Mouse (Mus musculus): Measurements from ENCODE around the gene Anks1b. TPM values are rescaled to one million over a fixed set of nuclear protein-coding genes. Genes with fewer than 3 reads are reported as not detected.

Gene Anks1b
- polyA plus RNA-seq, 1 experiment from 2014 or later: 1.9 TPM

GRCm38 (mm10) chr10:90839611-90840335, 966.5 kb downstream of the Anks1b start:
- H3K36me3 ChIP-seq (ENCODE audit: control insufficient read depth, insufficient read depth): no peaks in the 10 kb centered on the region
- no peak overlapping the region for H3K27ac ChIP-seq (ENCODE audit: low read depth, low read length)
- H3K4me1 ChIP-seq (replicated peaks; ENCODE audit: control insufficient read depth, insufficient read depth, low read length): 0 out of 2 replicates have a peak, but pooled peaks cover 2% of the 10 kb centered on the region
- ATAC-seq: peak; percentile 77
- no peak overlapping the region for H3K9ac ChIP-seq (ENCODE audit: low read depth, low read length)
- H3K27me3 ChIP-seq (replicated peaks; ENCODE audit: control insufficient read depth, insufficient read depth, low read length): no peaks in the 10 kb centered on the region
- TF ChIP-seq CTCF (IDR thresholded peaks at IDR 0.05; ENCODE audit: low read depth): no peak
- WGBS: 36% methylated on average over 9 of the region's 9 CpGs
- no peaks in the 10 kb centered on the region for H3K9me3 ChIP-seq (ENCODE audit: control insufficient read depth)
- no peak overlapping the region for H3K4me3 ChIP-seq (ENCODE audit: low read depth, low read length)
- no peak overlapping the region for H3K4me2 ChIP-seq (replicated peaks; ENCODE audit: low read depth)

DNA sequence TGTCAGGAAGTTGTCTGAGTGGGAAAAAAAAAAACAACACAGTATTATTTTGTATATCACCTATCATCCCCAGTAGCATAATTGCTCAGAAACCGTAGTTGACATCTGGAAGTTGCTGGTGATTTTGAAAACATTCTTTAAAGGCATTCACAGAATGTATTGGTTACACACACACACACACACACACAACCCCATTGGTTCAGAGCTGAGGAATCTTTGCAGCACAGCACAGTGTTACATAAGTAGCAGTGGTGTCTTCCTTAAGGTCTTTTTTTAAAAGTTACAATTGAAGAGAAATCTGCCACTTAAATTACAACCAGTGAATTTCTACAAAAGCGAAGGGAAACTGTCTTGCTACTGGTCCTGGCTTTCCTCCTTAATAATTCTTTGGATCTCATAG, 969.1 kb downstream of the Anks1b start:
- WGBS: 85% methylated on average over 2 of the region's 2 CpGs
- Histone ChIP-seq H3K27ac (ENCODE audit: low read depth, low read length) (no peak overlapping the region), H3K4me1 (replicated peaks; ENCODE audit: control insufficient read depth, insufficient read depth, low read length) (0 out of 2 replicates have a peak, but pooled peaks cover 2% of the 10 kb centered on the region), H3K4me3 (ENCODE audit: low read depth, low read length) (no peak overlapping the region), H3K9me3 (ENCODE audit: control insufficient read depth) (no peaks in the 10 kb centered on the region), H3K9ac (ENCODE audit: low read depth, low read length) (no peak overlapping the region), H3K27me3 (replicated peaks; ENCODE audit: control insufficient read depth, insufficient read depth, low read length) (no peaks in the 10 kb centered on the region), H3K36me3 (ENCODE audit: control insufficient read depth, insufficient read depth) (no peaks in the 10 kb centered on the region), H3K4me2 (replicated peaks; ENCODE audit: low read depth) (no peak overlapping the region)
- no peak for TF ChIP-seq CTCF (IDR thresholded peaks at IDR 0.05; ENCODE audit: low read depth)
- ATAC-seq: no peak

DNA sequence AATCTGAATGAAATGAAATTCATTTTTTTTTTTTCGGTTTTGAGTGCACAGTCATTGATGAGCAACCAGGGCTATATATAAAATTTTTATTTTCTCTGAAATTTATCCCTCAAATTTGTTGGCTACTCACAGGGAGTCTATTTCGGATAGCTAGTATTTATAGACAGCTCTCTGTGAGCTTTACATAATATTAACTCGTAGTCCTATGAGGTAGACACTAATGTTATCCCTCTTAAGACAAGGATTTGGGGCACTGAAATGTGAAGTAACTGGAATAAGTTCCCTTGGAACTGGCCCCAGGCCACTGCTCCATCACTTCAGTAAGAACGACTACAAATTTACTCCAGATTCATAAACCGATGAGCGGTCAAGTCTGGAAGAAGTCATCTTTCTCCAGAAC, 977.8 kb downstream of the Anks1b start:
- Histone ChIP-seq H3K9ac (ENCODE audit: low read depth, low read length) (no peak overlapping the region), H3K4me1 (replicated peaks; ENCODE audit: control insufficient read depth, insufficient read depth, low read length) (no peaks in the 10 kb centered on the region), H3K36me3 (ENCODE audit: control insufficient read depth, insufficient read depth) (no peaks in the 10 kb centered on the region), H3K27ac (ENCODE audit: low read depth, low read length) (no peak overlapping the region), H3K9me3 (ENCODE audit: control insufficient read depth) (no peaks in the 10 kb centered on the region), H3K27me3 (replicated peaks; ENCODE audit: control insufficient read depth, insufficient read depth, low read length) (no peaks in the 10 kb centered on the region), H3K4me2 (replicated peaks; ENCODE audit: low read depth) (no peak overlapping the region), H3K4me3 (ENCODE audit: low read depth, low read length) (no peak overlapping the region)
- no peak for ATAC-seq
- TF ChIP-seq CTCF (IDR thresholded peaks at IDR 0.05; ENCODE audit: low read depth): no peak
- WGBS: 87% methylated on average over 6 of the region's 6 CpGs

DNA sequence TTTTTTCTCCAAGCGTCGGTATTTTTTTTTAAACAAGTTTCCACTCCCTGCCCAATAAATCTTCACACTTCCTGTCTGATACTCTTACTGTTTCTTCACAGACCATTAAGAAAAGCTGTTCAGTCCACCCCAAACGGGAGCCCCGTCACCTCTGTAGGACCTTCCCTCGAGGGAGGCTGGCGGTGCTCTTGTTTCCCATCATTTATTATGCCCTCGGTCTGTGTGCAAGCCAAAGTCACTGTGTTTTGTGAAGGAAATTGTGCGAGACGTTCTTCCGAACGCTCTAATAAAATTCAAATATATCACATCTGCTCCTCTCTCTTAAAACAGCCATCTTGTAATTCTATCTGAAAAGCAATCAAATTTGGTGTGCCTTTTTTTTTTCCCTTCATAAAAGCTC, 978.7 kb downstream of the Anks1b start:
- H3K27ac ChIP-seq (ENCODE audit: low read depth, low read length): no peak overlapping the region

DNA sequence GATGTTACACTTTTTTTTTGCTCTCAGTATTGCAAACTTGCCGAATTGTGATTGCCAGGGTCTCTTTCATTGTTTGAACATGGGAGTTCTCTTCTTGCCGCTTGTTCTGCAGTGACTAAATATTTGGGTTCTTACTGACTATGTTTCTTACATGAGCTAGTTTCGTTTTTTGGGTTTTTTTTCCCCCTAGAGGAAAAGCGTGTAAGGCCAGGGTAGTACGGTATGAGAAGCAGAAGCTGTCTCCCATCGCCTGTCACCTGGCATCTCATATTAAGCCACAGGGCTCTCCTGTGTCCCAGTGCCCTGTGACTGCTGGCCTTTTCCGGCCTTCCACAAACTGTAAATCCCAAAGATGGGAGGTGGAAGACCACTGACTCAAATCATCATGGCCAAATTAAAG, 979.1 kb downstream of the Anks1b start:
- no peak overlapping the region for H3K4me3 ChIP-seq (ENCODE audit: low read depth, low read length)
- TF ChIP-seq CTCF (IDR thresholded peaks at IDR 0.05; ENCODE audit: low read depth): no peak
- H3K27me3 ChIP-seq (replicated peaks; ENCODE audit: control insufficient read depth, insufficient read depth, low read length): 0 out of 2 replicates have a peak, but pooled peaks cover 3% of the 10 kb centered on the region
- H3K36me3 ChIP-seq (ENCODE audit: control insufficient read depth, insufficient read depth): no peaks in the 10 kb centered on the region
- no peaks in the 10 kb centered on the region for H3K4me1 ChIP-seq (replicated peaks; ENCODE audit: control insufficient read depth, insufficient read depth, low read length)
- H3K27ac ChIP-seq (ENCODE audit: low read depth, low read length): no peak overlapping the region
- no peak overlapping the region for H3K4me2 ChIP-seq (replicated peaks; ENCODE audit: low read depth)
- ATAC-seq: no peak
- H3K9ac ChIP-seq (ENCODE audit: low read depth, low read length): no peak overlapping the region
- H3K9me3 ChIP-seq (ENCODE audit: control insufficient read depth): no peaks in the 10 kb centered on the region
- WGBS: 68% methylated on average over 7 of the region's 7 CpGs

More for the DNA sequence above, 978.7 kb downstream of the Anks1b start:
- Histone ChIP-seq H3K27me3 (replicated peaks; ENCODE audit: control insufficient read depth, insufficient read depth, low read length) (0 out of 2 replicates have a peak, but pooled peaks cover 2% of the 10 kb centered on the region), H3K36me3 (ENCODE audit: control insufficient read depth, insufficient read depth) (no peaks in the 10 kb centered on the region), H3K4me3 (ENCODE audit: low read depth, low read length) (no peak overlapping the region), H3K4me1 (replicated peaks; ENCODE audit: control insufficient read depth, insufficient read depth, low read length) (no peaks in the 10 kb centered on the region), H3K9ac (ENCODE audit: low read depth, low read length) (no peak overlapping the region), H3K9me3 (ENCODE audit: control insufficient read depth) (no peaks in the 10 kb centered on the region), H3K4me2 (replicated peaks; ENCODE audit: low read depth) (no peak overlapping the region)
- 52% methylated on average over 11 of the region's 11 CpGs for WGBS
- no peak for ATAC-seq
- TF ChIP-seq CTCF (IDR thresholded peaks at IDR 0.05; ENCODE audit: low read depth): no peak

- H3K27ac ChIP-seq (ENCODE audit: low read depth, low read length): no peak overlapping the region
- no peak for ATAC-seq
- 48% methylated on average over 4 of the region's 4 CpGs for WGBS
- H3K4me3 ChIP-seq (ENCODE audit: low read depth, low read length): no peak overlapping the region
- H3K36me3 ChIP-seq (ENCODE audit: control insufficient read depth, insufficient read depth): no peaks in the 10 kb centered on the region
- H3K9ac ChIP-seq (ENCODE audit: low read depth, low read length): no peak overlapping the region
- H3K4me2 ChIP-seq (replicated peaks; ENCODE audit: low read depth): no peak overlapping the region
- no peaks in the 10 kb centered on the region for H3K9me3 ChIP-seq (ENCODE audit: control insufficient read depth)
- H3K27me3 ChIP-seq (replicated peaks; ENCODE audit: control insufficient read depth, insufficient read depth, low read length): 0 out of 2 replicates have a peak, but pooled peaks cover 3% of the 10 kb centered on the region
- no peaks in the 10 kb centered on the region for H3K4me1 ChIP-seq (replicated peaks; ENCODE audit: control insufficient read depth, insufficient read depth, low read length)
- TF ChIP-seq CTCF (IDR thresholded peaks at IDR 0.05; ENCODE audit: low read depth): no peak
Observed at GRCm38 (mm10) chr10:90856668-90857067, 983.4 kb downstream of the Anks1b start.

Measured in intestine, postnatal 0 days (tissue).